Mouse (Mus musculus) lung, adult 18-20 months (tissue): Measurements from ENCODE around the gene Sh2d1a.

Experiments
- DNase-seq, 2 experiments: peaks; one replicate each; pipeline ENCODE4 v3.0.0; 2022; ENCODE audit warnings: mixed read lengths in 2 of 2

The Sh2d1a gene

DNA sequence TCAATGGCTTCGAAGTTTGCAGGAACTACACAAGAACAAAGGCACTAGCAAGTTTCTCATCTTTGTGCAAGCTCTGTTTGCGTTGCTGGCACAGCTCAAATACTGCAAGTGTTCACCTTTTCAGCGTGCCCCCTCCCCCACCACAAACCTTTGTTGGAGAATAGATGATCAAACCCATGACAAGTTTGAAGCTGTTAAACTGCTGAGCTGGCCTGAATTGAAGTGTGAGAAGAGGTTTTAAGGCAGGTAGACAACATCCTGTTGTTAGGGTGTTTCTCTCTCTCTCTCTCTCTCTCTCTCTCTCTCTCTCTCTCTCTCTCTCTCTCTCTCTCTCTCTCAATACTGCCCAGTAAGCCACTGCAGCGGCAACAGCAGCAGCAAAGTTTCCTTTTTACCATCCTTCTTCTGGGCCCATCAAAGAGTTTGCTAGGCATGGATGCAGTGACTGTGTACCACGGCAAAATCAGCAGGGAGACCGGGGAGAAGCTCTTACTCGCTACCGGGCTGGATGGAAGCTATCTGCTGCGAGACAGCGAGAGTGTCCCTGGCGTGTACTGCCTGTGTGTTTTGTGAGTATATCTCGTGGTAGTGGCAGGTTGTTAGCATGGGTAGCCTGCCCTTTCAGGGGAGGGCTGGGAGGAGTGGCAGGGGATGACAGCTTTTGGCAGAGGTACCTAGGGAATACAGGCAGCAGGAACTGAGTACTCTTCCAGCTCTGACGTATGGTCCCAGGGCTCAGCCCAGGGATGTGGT is at the start of gene Sh2d1a:
Gene Sh2d1a (plus strand): TSS at position 163 of the 753 bp plus-strand sequence.
- no peak for DNase-seq

- no peak for DNase-seq
These were observed 49.3 kb upstream of the Sh2d1a start for GRCm38 (mm10) chrX:42453001-42453400.

- no peak for DNase-seq
These were observed 47.7 kb upstream of the Sh2d1a start for GRCm38 (mm10) chrX:42454533-42454932.

- no peak for DNase-seq
These were observed 12.8 kb upstream of the Sh2d1a start, which contains the start of gene Tex13c2 for GRCm38 (mm10) chrX:42489446-42489845. Gene Tex13c2 (plus strand): TSS chrX:42489691.

- no peak for DNase-seq
These were observed 11.9 kb upstream of the Sh2d1a start for GRCm38 (mm10) chrX:42490336-42490735.

DNA sequence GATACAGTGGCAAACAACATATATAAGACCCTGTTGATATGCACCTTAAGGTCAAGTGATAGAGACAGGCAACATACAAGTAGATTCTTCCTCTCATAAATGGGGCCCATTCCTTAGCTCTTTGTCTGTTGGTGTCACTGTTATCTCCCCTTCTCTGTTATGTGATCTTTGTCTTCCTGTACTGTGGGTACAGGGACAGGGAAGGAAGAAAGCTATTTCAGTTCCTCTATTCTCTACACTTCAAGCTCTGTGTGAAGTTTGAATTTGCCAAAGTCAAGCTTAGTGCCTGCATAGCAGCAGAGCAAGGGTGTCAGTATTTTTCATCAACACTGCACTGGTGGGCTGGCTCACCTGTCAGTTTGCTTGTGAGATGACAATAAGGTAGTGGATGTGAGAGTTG is 1.7 kb upstream of the Sh2d1a start:
- DNase-seq, result no peak

- no peak for DNase-seq
These were observed 8.9 kb downstream of the Sh2d1a start for GRCm38 (mm10) chrX:42511105-42511504.

- no peak for DNase-seq
These were observed 10.3 kb downstream of the Sh2d1a start for GRCm38 (mm10) chrX:42512567-42512966.

GRCm38 (mm10) chrX:42522868-42523267 is 20.6 kb downstream of the Sh2d1a start:
- no peak for DNase-seq

DNA sequence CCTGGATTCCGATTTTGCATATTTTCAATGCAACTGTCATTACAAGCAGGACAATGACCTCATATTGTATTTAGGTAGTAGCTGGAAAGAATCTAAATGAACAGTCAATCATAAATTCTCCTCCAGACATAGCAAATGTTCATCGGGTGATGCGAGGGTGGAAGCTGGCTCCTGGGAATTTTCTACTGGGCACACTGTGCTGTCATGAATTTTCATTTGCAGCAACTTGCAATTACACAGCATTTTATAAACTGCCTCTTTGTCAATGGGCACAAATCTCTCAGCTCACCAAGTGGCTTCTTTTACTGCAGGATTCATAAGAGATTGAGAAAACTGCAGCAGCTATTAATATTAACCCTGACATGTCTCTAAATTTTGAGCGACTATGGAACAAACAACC is 28.4 kb downstream of the Sh2d1a start:
- DNase-seq, result no peak

DNA sequence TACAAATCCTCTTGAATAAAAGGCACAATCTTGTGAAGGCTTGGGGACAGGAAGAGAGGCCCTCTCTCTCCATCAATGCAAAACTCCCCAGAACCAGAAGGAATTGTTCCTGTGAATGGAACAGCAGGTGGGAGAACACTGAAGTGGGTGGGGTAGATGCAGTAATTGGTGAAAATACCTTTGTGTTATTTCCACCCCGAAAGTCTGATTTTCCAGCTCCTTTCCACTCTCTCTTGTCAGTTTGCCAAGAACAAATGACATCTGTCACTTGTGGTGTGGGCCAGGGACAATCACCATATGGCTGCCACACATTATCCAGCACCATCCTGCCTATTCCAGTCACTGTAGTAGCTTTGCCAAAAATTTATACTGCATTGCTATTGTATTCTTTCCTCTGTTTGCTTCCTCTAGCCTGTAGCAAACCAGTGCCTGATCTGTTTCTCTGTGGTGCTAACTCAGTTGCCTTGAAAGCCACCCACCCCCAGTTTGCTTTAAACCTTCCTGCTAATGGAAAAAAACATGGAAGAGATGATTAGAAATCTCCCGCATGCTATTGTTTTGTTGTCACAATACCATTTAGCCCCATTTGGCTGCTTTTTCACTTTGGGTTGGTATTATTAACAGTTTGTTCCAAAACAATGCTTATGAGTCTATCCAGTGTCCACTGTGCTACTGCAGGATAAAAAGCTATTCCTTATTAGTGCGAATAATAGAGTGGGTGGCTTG is 37.9 kb downstream of the Sh2d1a start:
- no peak for DNase-seq

DNA sequence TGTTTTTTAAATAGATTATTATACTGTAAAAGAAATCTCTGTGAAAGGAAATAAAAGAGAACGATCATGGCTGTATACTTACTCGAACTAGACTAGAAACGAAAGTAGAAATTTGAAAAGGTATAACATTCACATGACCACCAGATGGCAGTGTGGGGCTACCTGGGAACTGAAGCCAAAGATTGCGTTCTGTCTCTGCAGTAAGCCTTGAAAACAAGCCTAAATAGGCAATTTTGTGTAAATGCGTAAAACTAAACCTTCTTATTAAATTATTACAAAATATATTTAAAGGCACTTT is 38.5 kb downstream of the Sh2d1a start:
- DNase-seq, result peak; percentile 46 to 65

DNA sequence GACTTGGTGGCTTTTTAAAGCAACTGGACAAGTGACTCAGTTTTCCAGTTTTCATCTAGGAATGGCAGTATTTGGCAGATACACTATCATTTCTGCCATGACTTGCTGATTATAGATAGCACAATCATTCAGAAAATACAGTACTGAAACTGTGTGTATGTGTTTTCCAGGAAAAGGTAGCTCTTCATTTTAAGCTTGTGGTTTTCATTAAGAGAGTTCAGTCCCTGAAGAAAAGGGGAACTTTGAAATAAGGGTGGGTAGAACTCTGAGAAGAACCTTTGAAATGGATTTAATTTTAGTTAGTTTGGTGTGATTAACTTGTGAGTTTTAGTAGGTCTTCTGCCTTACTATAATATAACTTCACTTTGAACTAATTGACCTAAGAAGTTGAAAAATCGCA is 42.8 kb downstream of the Sh2d1a start:
- DNase-seq, result no peak

DNA sequence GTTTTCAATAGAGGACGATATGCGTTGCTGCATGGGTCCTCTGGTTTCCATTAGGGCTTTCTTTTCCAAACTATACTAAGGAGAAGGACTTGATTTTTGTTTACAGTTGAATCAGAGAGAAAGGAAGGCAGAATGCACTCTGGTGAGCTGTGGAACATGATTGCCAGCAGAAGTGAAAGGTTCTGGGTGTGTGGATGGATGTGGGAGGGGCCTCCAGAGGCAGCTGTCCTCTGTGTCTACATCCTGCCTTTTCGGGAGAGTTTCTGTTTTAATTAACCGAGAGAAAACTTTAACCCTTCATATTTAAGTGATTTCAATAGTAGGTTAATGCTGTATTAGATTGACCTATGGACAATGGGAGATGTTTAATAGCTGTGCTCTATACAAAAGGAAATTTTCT is 46.3 kb downstream of the Sh2d1a start:
- no peak for DNase-seq

DNA sequence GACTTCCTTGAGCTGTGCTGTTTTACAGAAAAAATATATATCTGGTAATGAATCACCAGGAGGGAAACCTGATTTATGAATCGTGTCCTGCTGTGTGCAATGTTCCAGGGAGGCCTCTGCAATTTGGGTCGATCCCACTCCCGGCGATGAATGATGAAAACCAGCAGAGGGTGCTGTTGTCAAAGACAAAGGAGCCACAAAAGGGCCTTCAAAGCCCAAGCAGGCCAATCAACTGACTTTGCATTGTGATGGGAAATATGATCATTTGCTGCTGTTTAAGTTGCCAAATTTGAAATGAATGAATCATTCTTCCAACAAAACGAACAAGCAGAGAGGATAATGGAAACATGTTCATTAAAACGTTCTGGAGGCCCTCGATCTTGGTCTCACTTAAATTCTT is 55.0 kb downstream of the Sh2d1a start:
- DNase-seq, result peak in 1 of 2 experiments; percentile 40

- DNase-seq, result no peak
These were observed 56.4 kb downstream of the Sh2d1a start for GRCm38 (mm10) chrX:42558683-42559082.
